Mouse (Mus musculus) limb, embryonic 10.5 days (tissue): ENCODE measurements around the gene Zfp61. TPM values are rescaled to one million over a fixed set of nuclear protein-coding genes. Genes with fewer than 3 reads are reported as not detected.
"Not testable (repeated sequence)": the region's sequence is repeated elsewhere in the genome, so short reads cannot be mapped to it uniquely, and the experiment has no call there.

Experiments used
- DNase-seq: peaks from one replicate; pipeline ENCODE4 v3.0.0-alpha.2; 2017; ENCODE audit warnings: low spot score
- H3K27ac ChIP-seq: fragments of 300-500 bp; sonication (generic); 2 replicates; pipeline ENCODE4 v1.5.1; 2016; ENCODE audit warnings: mild to moderate bottlenecking
- H3K27me3 ChIP-seq: fragments of 300-500 bp; sonication (generic); 2 replicates; pipeline ENCODE4 v1.6.1; 2016; ENCODE audit warnings: low read depth, mild to moderate bottlenecking; ENCODE audit not compliant: poor library complexity, severe bottlenecking
- H3K36me3 ChIP-seq: fragments of 300-500 bp; sonication (generic); 2 replicates; pipeline ENCODE4 v1.6.1; 2016; ENCODE audit warnings: mild to moderate bottlenecking, moderate library complexity
- H3K4me1 ChIP-seq: fragments of 300-500 bp; sonication (generic); 2 replicates; pipeline ENCODE4 v1.6.1; 2016
- H3K4me3 ChIP-seq: fragments of 300-500 bp; sonication (generic); 2 replicates; pipeline ENCODE4 v1.5.1; 2016; ENCODE audit warnings: mild to moderate bottlenecking, moderate library complexity
- H3K9me3 ChIP-seq: fragments of 300-500 bp; sonication (generic); replicated peaks from 2 replicates; pipeline ENCODE4 v1.6.1; 2016; ENCODE audit warnings: mild to moderate bottlenecking
- WGBS: fragments of 180-500 bp; shearing (Covaris S2); methylation state at CpG from one replicate; pipeline ENCODE4 v1.1.7; 2016; 5-methylcytosine and 5-hydroxymethylcytosine counted together
- polyA plus RNA-seq: library from polyadenylated mRNA; unstranded; fragments of >200 nt; fragmentation: Nextera tagmentation; extraction: Ambion mirVana; gene quantifications from 2 replicates; pipeline ENCODE4 v1.2.1, GENCODE M21; 2016

The Zfp61 gene
- polyA plus RNA-seq, 1 experiment from 2014 or later, result 54.7 TPM

DNA sequence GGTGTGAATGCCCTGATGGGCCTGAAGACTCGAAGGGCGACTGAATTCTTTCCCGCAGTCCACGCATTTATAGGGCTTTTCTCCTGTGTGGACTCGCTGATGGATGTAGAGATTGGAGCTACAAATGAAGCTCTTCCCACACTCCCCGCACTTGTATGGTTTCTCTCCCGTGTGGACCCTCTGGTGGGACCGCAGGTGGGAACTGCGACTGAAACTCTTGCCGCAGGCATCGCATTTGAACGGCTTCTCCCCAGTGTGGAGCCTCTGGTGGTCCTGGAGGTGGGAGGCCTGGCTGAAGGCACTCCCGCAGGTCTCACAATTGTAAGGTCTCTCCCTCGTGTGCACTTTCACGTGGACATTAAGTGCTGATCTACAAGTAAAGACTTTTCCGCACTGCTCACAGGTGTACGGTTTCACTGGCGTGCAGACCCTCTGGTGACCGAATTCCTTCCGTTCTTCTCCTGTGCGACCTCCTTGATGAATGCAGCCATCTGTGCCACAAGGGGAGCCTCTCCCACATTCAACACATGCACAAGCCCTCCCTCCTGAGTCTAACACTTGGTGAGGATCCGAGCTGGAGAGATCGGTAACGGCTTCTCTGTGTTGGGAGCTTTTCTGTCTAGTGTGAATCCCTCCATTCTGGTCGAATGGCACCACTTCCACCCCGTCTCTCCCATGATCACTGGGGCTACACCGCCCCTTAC, 9.5 kb downstream of the Zfp61 start:
- WGBS, result 88% methylated on average over 27 of the region's 27 CpGs
- Histone ChIP-seq H3K9me3 (no peaks in the 10 kb centered on the region), H3K36me3 (peaks cover 94% of the 10 kb centered on the region), H3K27ac (no peak overlapping the region), H3K4me3 (no peak overlapping the region), H3K27me3 (no peaks in the 10 kb centered on the region), H3K4me1 (no peaks in the 10 kb centered on the region)
- no peak for DNase-seq

DNA sequence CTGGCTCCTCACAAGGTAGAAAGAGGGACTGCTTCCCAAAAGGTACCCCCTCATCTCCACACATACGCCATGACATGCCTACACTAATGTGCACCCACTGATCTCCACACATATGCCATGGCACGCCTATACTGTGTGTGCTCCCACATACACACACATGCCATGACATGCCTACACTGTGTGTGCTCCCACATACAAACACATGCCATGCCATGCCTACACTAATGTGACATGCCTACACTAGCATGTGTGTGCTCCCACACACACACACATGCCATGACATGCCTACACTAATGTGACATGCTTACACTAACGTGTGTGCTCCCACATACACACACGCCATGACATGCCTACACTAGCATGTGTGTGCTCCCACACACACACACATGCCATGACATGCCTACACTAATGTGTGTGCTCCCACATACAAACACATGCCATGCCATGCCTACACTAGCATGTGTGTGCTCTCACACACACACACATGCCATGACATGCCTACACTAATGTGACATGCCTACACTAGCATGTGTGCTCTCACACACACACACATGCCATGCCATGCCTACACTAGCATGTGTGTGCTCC, 10.8 kb downstream of the Zfp61 start:
- DNase-seq, result no peak

DNA sequence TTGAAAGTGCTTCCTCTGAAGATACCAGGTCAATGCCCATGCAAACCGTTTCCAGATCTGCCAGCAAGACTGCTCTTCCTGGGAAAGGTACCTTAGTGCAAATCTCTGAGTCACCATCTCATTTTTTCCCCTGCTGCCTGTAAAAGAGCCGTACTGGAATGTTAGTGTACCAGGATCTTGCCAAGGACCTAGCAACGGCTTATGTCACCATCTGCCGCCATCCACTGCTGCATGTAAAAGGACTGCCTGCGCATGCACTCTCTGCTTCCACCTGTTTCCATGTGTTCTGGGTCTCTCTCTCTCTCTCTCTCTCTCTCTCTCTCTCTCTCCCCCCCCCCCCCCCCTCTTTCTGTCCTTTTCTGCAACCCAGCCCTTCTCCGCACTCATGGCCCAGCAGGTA, 12.5 kb downstream of the Zfp61 start:
- no peak for DNase-seq
- Histone ChIP-seq H3K27me3 (no peaks in the 10 kb centered on the region), H3K36me3 (peaks cover 64% of the 10 kb centered on the region), H3K4me1 (no peaks in the 10 kb centered on the region), H3K4me3 (no peak overlapping the region), H3K27ac (no peak overlapping the region), H3K9me3 (no peaks in the 10 kb centered on the region)
- 93% methylated on average over 6 of the region's 6 CpGs for WGBS

More for the DNA sequence above, 10.8 kb downstream of the Zfp61 start:
- H3K4me1 ChIP-seq, result no peaks in the 10 kb centered on the region
- no peak overlapping the region for H3K4me3 ChIP-seq
- no peaks in the 10 kb centered on the region for H3K27me3 ChIP-seq
- H3K9me3 ChIP-seq, result no peaks in the 10 kb centered on the region
- H3K27ac ChIP-seq, result no peak overlapping the region
- 93% methylated on average over 4 of the region's 4 CpGs for WGBS
- peaks cover 81% of the 10 kb centered on the region for H3K36me3 ChIP-seq

GRCm38 (mm10) chr7:24287670-24288069, 13.4 kb downstream of the Zfp61 start:
- Histone ChIP-seq H3K36me3 (peaks cover 56% of the 10 kb centered on the region), H3K4me1 (no peaks in the 10 kb centered on the region), H3K4me3 (no peak overlapping the region), H3K27me3 (no peaks in the 10 kb centered on the region), H3K9me3 (no peaks in the 10 kb centered on the region), H3K27ac (no peak overlapping the region)
- 88% methylated on average over 5 of the region's 5 CpGs for WGBS
- DNase-seq, result no peak

DNA sequence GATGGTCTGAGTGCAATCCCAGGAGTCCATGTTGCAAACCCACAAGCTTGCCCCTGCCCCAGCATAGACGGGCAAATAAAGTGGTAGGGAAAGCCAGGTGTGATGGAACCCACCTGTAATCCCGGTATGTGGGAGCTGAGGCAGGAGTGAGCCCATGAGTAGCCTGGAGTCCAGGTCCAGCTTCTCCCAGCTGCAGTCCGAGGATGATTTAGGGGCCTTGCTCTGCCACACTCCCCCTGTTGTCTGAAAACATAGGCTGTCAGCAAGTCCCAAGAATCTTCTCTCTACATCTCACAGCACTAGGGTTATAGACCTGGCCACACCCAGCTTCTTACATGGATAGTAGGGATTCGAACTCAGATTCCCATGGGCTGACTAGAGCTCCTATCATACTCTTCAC, 14.1 kb downstream of the Zfp61 start:
- Histone ChIP-seq H3K9me3 (no peaks in the 10 kb centered on the region), H3K27me3 (no peaks in the 10 kb centered on the region), H3K4me1 (no peaks in the 10 kb centered on the region), H3K36me3 (peaks cover 48% of the 10 kb centered on the region), H3K4me3 (no peak overlapping the region), H3K27ac (no peak overlapping the region)
- no peak for DNase-seq
- 72% methylated on average over 4 of the region's 4 CpGs for WGBS

DNA sequence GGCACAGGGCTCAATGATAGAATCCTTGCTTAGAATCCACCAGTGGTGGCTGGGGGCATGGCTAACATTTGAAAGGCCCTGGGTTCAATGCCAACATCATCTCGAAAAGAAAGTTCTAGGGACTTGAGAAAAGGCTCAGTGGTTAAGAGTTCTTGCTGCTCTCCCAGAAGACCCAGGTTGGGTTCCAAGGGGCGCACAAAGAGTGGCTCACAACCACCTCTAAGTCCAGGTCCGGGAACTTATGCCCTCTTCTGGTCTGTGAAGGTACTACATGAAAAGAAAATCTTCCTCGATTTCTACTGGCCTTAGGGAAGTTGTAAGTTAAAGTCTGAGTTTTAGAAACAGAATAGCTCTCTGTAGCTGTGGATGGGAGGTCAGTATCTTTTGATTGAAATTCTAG, 14.9 kb downstream of the Zfp61 start:
- H3K27me3 ChIP-seq, result no peaks in the 10 kb centered on the region
- H3K4me1 ChIP-seq, result no peaks in the 10 kb centered on the region
- no peak overlapping the region for H3K4me3 ChIP-seq
- 53% methylated on average over 4 of the region's 4 CpGs for WGBS
- DNase-seq, result no peak
- H3K9me3 ChIP-seq, result no peaks in the 10 kb centered on the region
- H3K27ac ChIP-seq, result no peak overlapping the region
- H3K36me3 ChIP-seq, result peaks cover 40% of the 10 kb centered on the region

GRCm38 (mm10) chr7:24280858-24281145, 20.2 kb downstream of the Zfp61 start:
- Histone ChIP-seq H3K36me3 (peaks cover 18% of the 10 kb centered on the region), H3K27ac (no peak overlapping the region), H3K4me1 (peaks cover 5% of the 10 kb centered on the region; the same call in 1 of the 2 replicates), H3K4me3 (no peak overlapping the region), H3K9me3 (no peaks in the 10 kb centered on the region), H3K27me3 (no peaks in the 10 kb centered on the region)
- 65% methylated on average over 4 of the region's 4 CpGs for WGBS
- no peak for DNase-seq

- peaks cover 24% of the 10 kb centered on the region for H3K36me3 ChIP-seq
- WGBS, result 53% methylated on average over 10 of the region's 10 CpGs
- H3K27ac ChIP-seq, result no peak overlapping the region
- no peaks in the 10 kb centered on the region for H3K27me3 ChIP-seq
- H3K9me3 ChIP-seq, result no peaks in the 10 kb centered on the region
- H3K4me1 ChIP-seq, result peaks cover 5% of the 10 kb centered on the region; the same call in 1 of the 2 replicates
- no peak overlapping the region for H3K4me3 ChIP-seq
- DNase-seq, result no peak
Measured at GRCm38 (mm10) chr7:24280031-24280857, 20.8 kb downstream of the Zfp61 start.

DNA sequence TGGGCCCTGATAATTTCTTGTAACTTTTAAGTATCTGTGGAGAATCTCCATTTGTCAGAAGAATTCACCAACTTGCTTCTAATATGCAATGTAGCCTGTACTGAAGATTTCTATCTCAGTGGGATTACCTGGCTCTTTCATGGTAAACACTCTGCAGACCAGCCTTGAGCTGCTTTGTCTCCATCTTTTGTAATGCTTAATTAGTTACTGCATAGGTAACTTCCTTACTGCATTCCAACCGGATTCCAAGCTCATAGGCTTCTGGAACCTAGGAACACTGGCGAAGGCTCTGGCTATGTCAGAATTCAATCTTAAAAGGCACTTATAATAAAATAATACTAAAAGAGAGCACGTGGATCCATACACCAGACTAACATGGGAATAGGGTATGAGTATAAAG, 22.3 kb downstream of the Zfp61 start:
- not testable (repeated sequence) for H3K27me3 ChIP-seq, H3K9me3 ChIP-seq, H3K27ac ChIP-seq, H3K4me3 ChIP-seq, H3K4me1 ChIP-seq, DNase-seq
- WGBS, result 81% methylated on average over 3 of the region's 3 CpGs
- peaks cover 39% of the 10 kb centered on the region for H3K36me3 ChIP-seq

DNA sequence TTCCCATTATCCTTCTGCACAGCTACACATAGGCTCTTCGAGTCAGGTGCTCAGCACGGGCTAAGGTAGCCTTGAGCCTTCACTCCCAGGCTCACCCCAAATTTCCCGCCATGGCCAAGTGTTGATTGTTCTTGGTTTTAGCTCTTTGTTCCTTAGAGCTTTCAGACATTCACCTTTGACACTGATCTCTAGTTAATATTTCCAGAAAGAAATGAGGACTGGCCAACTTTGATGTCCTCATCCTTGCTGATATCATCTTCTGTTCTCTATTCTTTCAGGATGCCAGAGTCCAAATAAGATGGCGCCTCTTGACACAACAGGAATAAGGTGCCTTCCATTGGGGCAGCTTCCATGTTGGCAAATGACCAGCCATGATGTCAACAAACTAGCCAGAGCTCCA, 26.6 kb downstream of the Zfp61 start:
- DNase-seq, result no peak
- WGBS, result 92% methylated on average over 4 of the region's 4 CpGs
- Histone ChIP-seq H3K36me3 (peaks cover 49% of the 10 kb centered on the region), H3K27ac (no peak overlapping the region), H3K4me1 (peaks cover 9% of the 10 kb centered on the region), H3K9me3 (no peaks in the 10 kb centered on the region), H3K27me3 (no peaks in the 10 kb centered on the region), H3K4me3 (no peak overlapping the region)

DNA sequence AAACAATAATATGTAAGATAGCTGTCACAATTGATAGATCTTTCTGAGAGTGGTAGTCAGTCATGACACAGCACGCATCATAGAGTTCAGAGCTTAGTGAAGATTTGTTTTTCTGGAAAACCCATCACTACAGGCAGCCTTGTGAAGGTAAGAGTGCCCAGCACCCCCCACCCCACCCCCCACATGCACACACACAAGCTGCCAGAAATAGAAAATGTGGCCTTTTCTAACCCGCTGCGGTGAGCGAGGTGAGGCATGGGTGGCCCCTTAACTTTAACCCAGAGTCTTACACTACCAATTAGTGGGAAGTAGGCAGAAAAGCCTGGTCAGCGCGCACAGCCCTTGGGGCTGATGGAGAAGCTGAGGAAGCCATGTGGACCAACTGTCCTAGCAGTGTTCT, 29.8 kb downstream of the Zfp61 start:
- WGBS, result 96% methylated on average over 6 of the region's 6 CpGs
- H3K4me1 ChIP-seq, result peaks cover 9% of the 10 kb centered on the region
- DNase-seq, result no peak
- H3K27ac ChIP-seq, result no peak overlapping the region
- no peak overlapping the region for H3K4me3 ChIP-seq
- H3K9me3 ChIP-seq, result no peaks in the 10 kb centered on the region
- H3K27me3 ChIP-seq, result no peaks in the 10 kb centered on the region
- peaks cover 35% of the 10 kb centered on the region for H3K36me3 ChIP-seq

GRCm38 (mm10) chr7:24270288-24270672, 30.8 kb downstream of the Zfp61 start, which contains the start of gene Zfp93:
Zfp93 (plus strand) TSS chr7:24270420.
- H3K27me3 ChIP-seq, result no peaks in the 10 kb centered on the region
- peak; percentile 85 for DNase-seq
- peaks cover 9% of the 10 kb centered on the region for H3K4me1 ChIP-seq
- H3K9me3 ChIP-seq, result no peaks in the 10 kb centered on the region
- H3K36me3 ChIP-seq, result peaks cover 26% of the 10 kb centered on the region
- peak within 1 kb of the TSS; percentile 67 for H3K4me3 ChIP-seq
- peak within 1 kb of the TSS; percentile 88 for H3K27ac ChIP-seq
- WGBS, result under 1% methylated on average over 12 of the region's 12 CpGs

GRCm38 (mm10) chr7:24269667-24270287, 31.3 kb downstream of the Zfp61 start:
- no peaks in the 10 kb centered on the region for H3K27me3 ChIP-seq
- H3K27ac ChIP-seq, result peak overlapping the region; percentile 88
- 39% methylated on average over 7 of the region's 7 CpGs for WGBS
- H3K4me3 ChIP-seq, result peak overlapping the region; percentile 67
- no peaks in the 10 kb centered on the region for H3K9me3 ChIP-seq
- DNase-seq, result no peak
- H3K4me1 ChIP-seq, result peaks cover 9% of the 10 kb centered on the region
- peaks cover 21% of the 10 kb centered on the region for H3K36me3 ChIP-seq
